ENCODE assay signal across 35 mouse cellular contexts in genomic region chr6:65935566-65936281, GRCm38 (mm10). TPM values are rescaled to one million over a fixed set of nuclear protein-coding genes. Genes with fewer than 3 reads are reported as not detected.
DNase-seq lines count a peak whose midpoint lies in the region; ATAC-seq lines count a peak whose summit lies in the region.
"Had no signal": no experiment of that assay in that cellular context is flagged by ENCODE, and none has a peak within 500 bp of the region (broad histone marks: within the 10 kb centered on the region; RNA-seq: fewer than 3 reads in every experiment).

No protein-coding gene starts in this region.

- DNase-seq in embryonic facial prominence, embryonic 14.5 days (ENCODE audit: low spot score) = peak; percentile 47
- DNase-seq in embryonic facial prominence, embryonic 10.5 days (ENCODE audit: low spot score) = no peak
- no peak for DNase-seq in limb, embryonic 11.5 days (ENCODE audit: low spot score)
- DNase-seq in limb, embryonic 10.5 days (ENCODE audit: low spot score) = no peak
- DNase-seq in midbrain, embryonic 11.5 days (ENCODE audit: low spot score, missing footprints) = peak; percentile 37
- DNase-seq in midbrain, embryonic 10.5 days (ENCODE audit: low spot score) = no peak
- DNase-seq in gastrocnemius, postnatal 4 days (ENCODE audit: low spot score in 2 of 2) = no peak
- DNase-seq: adrenal gland, postnatal 10 days; cerebellum, adult 8-10 months; cerebellum, postnatal 25 days; gastrocnemius, postnatal 25 days; heart, adult 2 months; heart, postnatal 10 days; kidney, adult 8-10 months; kidney, postnatal 10 days; layer of hippocampus, adult 9-11 months; thymus, postnatal 14 days had no signal

- no peaks in the 10 kb centered on the region for H3K4me1 ChIP-seq in embryonic facial prominence, embryonic 14.5 days (ENCODE audit: control insufficient read depth, insufficient read depth, low read length)
- no peaks in the 10 kb centered on the region for H3K4me1 ChIP-seq in embryonic facial prominence, embryonic 10.5 days
- no peaks in the 10 kb centered on the region for H3K4me1 ChIP-seq in limb, embryonic 11.5 days (ENCODE audit: control insufficient read depth, insufficient read depth, low read length)
- H3K4me1 ChIP-seq in limb, embryonic 10.5 days = no peaks in the 10 kb centered on the region
- no peaks in the 10 kb centered on the region for H3K4me1 ChIP-seq in midbrain, embryonic 11.5 days (ENCODE audit: control insufficient read depth, insufficient read depth, low read length)
- peaks cover 19% of the 10 kb centered on the region for H3K4me1 ChIP-seq in midbrain, embryonic 10.5 days
- H3K4me1 ChIP-seq: heart, embryonic 13.5 days; stomach, embryonic 15.5 days had no signal

- no peaks in the 10 kb centered on the region for H3K27me3 ChIP-seq in embryonic facial prominence, embryonic 14.5 days (replicated peaks; ENCODE audit: control insufficient read depth, insufficient read depth, low read length)
- no peaks in the 10 kb centered on the region for H3K27me3 ChIP-seq in embryonic facial prominence, embryonic 10.5 days (replicated peaks; ENCODE audit: low read depth, poor library complexity, severe bottlenecking)
- no peaks in the 10 kb centered on the region for H3K27me3 ChIP-seq in limb, embryonic 11.5 days (ENCODE audit: control insufficient read depth, insufficient read depth, low read length)
- no peaks in the 10 kb centered on the region for H3K27me3 ChIP-seq in limb, embryonic 10.5 days (ENCODE audit: low read depth, poor library complexity, severe bottlenecking)
- H3K27me3 ChIP-seq in midbrain, embryonic 11.5 days (ENCODE audit: control insufficient read depth, insufficient read depth, low read length) = no peaks in the 10 kb centered on the region
- H3K27me3 ChIP-seq in midbrain, embryonic 10.5 days (ENCODE audit: low read depth, poor library complexity, severe bottlenecking) = no peaks in the 10 kb centered on the region
- H3K27me3 ChIP-seq: heart, embryonic 13.5 days; limb, embryonic 13.5 days; midbrain, embryonic 15.5 days; Patski; stomach, embryonic 15.5 days had no signal

- H3K27ac ChIP-seq in embryonic facial prominence, embryonic 14.5 days (replicated peaks; ENCODE audit: low read depth, low read length) = no peak overlapping the region
- H3K27ac ChIP-seq in embryonic facial prominence, embryonic 10.5 days (replicated peaks) = no peak overlapping the region
- no peak overlapping the region for H3K27ac ChIP-seq in limb, embryonic 11.5 days (replicated peaks; ENCODE audit: low read depth, low read length)
- H3K27ac ChIP-seq in limb, embryonic 10.5 days = no peak overlapping the region
- H3K27ac ChIP-seq in midbrain, embryonic 11.5 days (ENCODE audit: low read depth, low read length) = no peak overlapping the region
- H3K27ac ChIP-seq in midbrain, embryonic 10.5 days (replicated peaks) = no peak overlapping the region
- H3K27ac ChIP-seq: heart, adult 2 months; heart, embryonic 13.5 days; hindbrain, embryonic 14.5 days; limb, embryonic 13.5 days; macrophage; midbrain, embryonic 15.5 days; stomach, embryonic 15.5 days had no signal

- H3K9ac ChIP-seq in embryonic facial prominence, embryonic 14.5 days (ENCODE audit: low read depth, low read length) = no peak overlapping the region
- no peak overlapping the region for H3K9ac ChIP-seq in limb, embryonic 11.5 days (ENCODE audit: low read length)
- H3K9ac ChIP-seq in midbrain, embryonic 11.5 days (ENCODE audit: low read length) = no peak overlapping the region
- H3K9ac ChIP-seq: heart, embryonic 13.5 days; hindbrain, embryonic 14.5 days; limb, embryonic 13.5 days; midbrain, embryonic 15.5 days; stomach, embryonic 15.5 days had no signal

- H3K9me3 ChIP-seq in embryonic facial prominence, embryonic 14.5 days (ENCODE audit: control insufficient read depth, low read length) = no peaks in the 10 kb centered on the region
- no peaks in the 10 kb centered on the region for H3K9me3 ChIP-seq in embryonic facial prominence, embryonic 10.5 days
- H3K9me3 ChIP-seq in limb, embryonic 11.5 days (ENCODE audit: control insufficient read depth, low read length) = no peaks in the 10 kb centered on the region
- H3K9me3 ChIP-seq in limb, embryonic 10.5 days (replicated peaks) = no peaks in the 10 kb centered on the region
- H3K9me3 ChIP-seq in midbrain, embryonic 11.5 days (ENCODE audit: control insufficient read depth, low read length) = no peaks in the 10 kb centered on the region
- H3K9me3 ChIP-seq in midbrain, embryonic 10.5 days (replicated peaks) = no peaks in the 10 kb centered on the region
- H3K9me3 ChIP-seq: G1E; heart, embryonic 13.5 days; limb, embryonic 13.5 days; midbrain, embryonic 15.5 days; stomach, embryonic 15.5 days had no signal

- no peak for ATAC-seq in embryonic facial prominence, embryonic 14.5 days (ENCODE audit: low read depth)
- ATAC-seq in limb, embryonic 11.5 days (ENCODE audit: insufficient number of reproducible peaks, low FRiP score, low TSS enrichment, low read depth) = peak; percentile 37; the same call in 1 of the 2 replicates
- ATAC-seq in midbrain, embryonic 11.5 days (ENCODE audit: low FRiP score) = no peak
- ATAC-seq: forebrain, embryonic 14.5 days; midbrain, embryonic 15.5 days; Patski had no signal

- peaks cover 29% of the 10 kb centered on the region for H3K36me3 ChIP-seq in embryonic facial prominence, embryonic 14.5 days (ENCODE audit: control insufficient read depth, insufficient read depth, low read length)
- peaks cover 17% of the 10 kb centered on the region for H3K36me3 ChIP-seq in embryonic facial prominence, embryonic 10.5 days (replicated peaks)
- H3K36me3 ChIP-seq in limb, embryonic 11.5 days (ENCODE audit: control insufficient read depth, insufficient read depth, low read length) = no peaks in the 10 kb centered on the region; the same call in 1 of the 2 replicates
- H3K36me3 ChIP-seq in limb, embryonic 10.5 days = peaks cover 9% of the 10 kb centered on the region
- H3K36me3 ChIP-seq in midbrain, embryonic 11.5 days (ENCODE audit: control insufficient read depth, insufficient read depth, low read length) = no peaks in the 10 kb centered on the region
- peaks cover 19% of the 10 kb centered on the region for H3K36me3 ChIP-seq in midbrain, embryonic 10.5 days
- H3K36me3 ChIP-seq: G1E; midbrain, embryonic 15.5 days; stomach, embryonic 15.5 days had no signal

- H3K4me2 ChIP-seq in embryonic facial prominence, embryonic 14.5 days (ENCODE audit: low read depth, low read length) = no peak overlapping the region
- H3K4me2 ChIP-seq in limb, embryonic 11.5 days (ENCODE audit: low read depth, severe bottlenecking) = no peak overlapping the region
- H3K4me2 ChIP-seq in midbrain, embryonic 11.5 days = no peak overlapping the region
- H3K4me2 ChIP-seq: heart, embryonic 13.5 days; hindbrain, embryonic 14.5 days; limb, embryonic 13.5 days; liver, embryonic 11.5 days; midbrain, embryonic 15.5 days; stomach, embryonic 15.5 days had no signal

- WGBS in embryonic facial prominence, embryonic 14.5 days = 77% methylated on average over 7 of the region's 7 CpGs
- WGBS in embryonic facial prominence, embryonic 10.5 days = 94% methylated on average over 7 of the region's 7 CpGs
- 83% methylated on average over 7 of the region's 7 CpGs for WGBS in limb, embryonic 11.5 days
- WGBS in limb, embryonic 10.5 days = 93% methylated on average over 7 of the region's 7 CpGs
- 93% methylated on average over 7 of the region's 7 CpGs for WGBS in midbrain, embryonic 11.5 days
- WGBS in midbrain, embryonic 10.5 days = 96% methylated on average over 7 of the region's 7 CpGs

- no peak overlapping the region for H3K4me3 ChIP-seq in embryonic facial prominence, embryonic 14.5 days (ENCODE audit: low read depth, low read length)
- H3K4me3 ChIP-seq in embryonic facial prominence, embryonic 10.5 days = no peak overlapping the region
- no peak overlapping the region for H3K4me3 ChIP-seq in limb, embryonic 11.5 days (ENCODE audit: low read depth, low read length)
- H3K4me3 ChIP-seq in limb, embryonic 10.5 days = no peak overlapping the region
- H3K4me3 ChIP-seq in midbrain, embryonic 11.5 days (ENCODE audit: low read depth, low read length) = no peak overlapping the region
- no peak overlapping the region for H3K4me3 ChIP-seq in midbrain, embryonic 10.5 days
- H3K4me3 ChIP-seq: heart, adult 2 months; heart, embryonic 13.5 days; limb, embryonic 13.5 days; midbrain, embryonic 15.5 days; stomach, embryonic 15.5 days had no signal

RNA-seq across cellular contexts. Expression of gene 4930544G11Rik, which starts 16.7 kb away (rescaled TPM):
- not detected in 2 replicates for polyA plus RNA-seq in embryonic facial prominence, embryonic 14.5 days (2014; fragmentation: Nextera tagmentation; extraction: Ambion mirVana)
- not detected in 2 replicates for polyA plus RNA-seq in embryonic facial prominence, embryonic 10.5 days (2016; fragmentation: Nextera tagmentation; extraction: Ambion mirVana)
- not detected in 2 replicates for polyA plus RNA-seq in limb, embryonic 11.5 days (2014; fragmentation: Nextera tagmentation; extraction: Ambion mirVana)
- not detected in 2 replicates for polyA plus RNA-seq in limb, embryonic 10.5 days (2016; fragmentation: Nextera tagmentation; extraction: Ambion mirVana)
- not detected in 2 replicates for polyA plus RNA-seq in midbrain, embryonic 11.5 days (2014; fragmentation: Nextera tagmentation; extraction: Ambion mirVana)
- polyA plus RNA-seq in midbrain, embryonic 10.5 days (2016; fragmentation: Nextera tagmentation; extraction: Ambion mirVana) = not detected in 2 replicates
- not detected for total RNA-seq in gastrocnemius, postnatal 4 days (2021)
- total RNA-seq: adrenal gland, postnatal 10 days; G1E; gastrocnemius, adult 18-20 months; gastrocnemius, postnatal 25 days; heart, adult 2 months; heart, postnatal 10 days; hematopoietic stem cell, adult 5-6 weeks; left cerebral cortex, postnatal 10 days; megakaryocyte-erythroid progenitor cell, adult 5-6 weeks had no signal
- polyA plus RNA-seq: embryonic facial prominence, embryonic 11.5 days; forebrain, embryonic 14.5 days; frontal cortex, adult 2 months; G1E; heart, adult 2 months; heart, embryonic 13.5 days; hindbrain, embryonic 14.5 days; limb, embryonic 13.5 days; liver, embryonic 11.5 days; liver, embryonic 16.5 days; macrophage; midbrain, embryonic 15.5 days; Patski; stomach, embryonic 15.5 days; urinary bladder, adult 2 months had no signal

Comparison
In these comparisons a context has a peak if more than half of its experiments do, and no peak if none do; other contexts are left out.
1. DNase-seq: peak in embryonic facial prominence, embryonic 14.5 days (single experiment) and midbrain, embryonic 11.5 days (single experiment); none in embryonic facial prominence, embryonic 10.5 days (single experiment), limb, embryonic 11.5 days (single experiment), limb, embryonic 10.5 days (single experiment), midbrain, embryonic 10.5 days (single experiment) and gastrocnemius, postnatal 4 days (0 of 2).